Mouse (Mus musculus): ENCODE data around the gene Myct1.

Gene Myct1

DNA sequence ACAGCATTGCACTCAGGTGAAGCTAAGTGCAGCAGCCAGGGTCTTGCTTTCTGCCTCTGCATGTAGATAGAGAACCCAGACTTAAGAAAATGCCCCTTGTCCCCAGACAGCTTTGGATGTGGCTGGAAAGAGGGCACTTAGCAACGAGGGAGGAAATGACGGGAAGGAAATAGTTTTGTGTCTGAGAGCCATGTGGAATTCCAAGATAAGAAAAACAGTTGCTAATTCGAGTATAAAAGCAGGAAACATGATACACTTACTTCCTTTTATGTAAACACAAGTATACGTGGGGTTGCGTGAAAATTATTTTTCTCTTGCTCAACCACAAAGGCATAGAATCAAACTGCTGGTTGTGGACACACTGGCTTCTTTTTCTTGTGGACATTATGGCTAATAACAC is at the start of gene Myct1:
Gene Myct1, plus strand, starts transcription at position 312 of the 400 bp plus-strand sequence.
- no peak for DNase-seq (ENCODE audit: low spot score)

DNA sequence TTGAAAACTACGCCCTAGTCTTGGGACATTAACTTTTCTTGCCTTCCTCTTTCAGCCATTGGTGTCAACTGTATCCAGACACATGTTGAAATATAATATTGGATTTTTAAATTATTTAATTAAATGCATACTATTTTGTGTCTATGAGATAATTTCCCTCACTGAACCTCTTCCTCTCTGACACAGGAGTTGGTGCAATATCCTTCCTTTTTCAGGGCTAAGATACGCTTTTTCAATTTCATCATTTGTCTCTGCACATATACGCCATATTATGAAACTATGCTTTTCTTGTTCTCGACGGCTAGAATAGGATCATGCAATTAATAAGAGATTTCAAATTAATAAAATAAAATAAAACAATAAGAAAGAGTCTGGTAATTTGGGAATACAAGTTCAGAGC is 47.1 kb upstream of the Myct1 start:
- DNase-seq (ENCODE audit: low spot score) = no peak

GRCm38 (mm10) chr10:5547769-5548168 is 45.8 kb upstream of the Myct1 start:
- no peak for DNase-seq (ENCODE audit: low spot score)

DNA sequence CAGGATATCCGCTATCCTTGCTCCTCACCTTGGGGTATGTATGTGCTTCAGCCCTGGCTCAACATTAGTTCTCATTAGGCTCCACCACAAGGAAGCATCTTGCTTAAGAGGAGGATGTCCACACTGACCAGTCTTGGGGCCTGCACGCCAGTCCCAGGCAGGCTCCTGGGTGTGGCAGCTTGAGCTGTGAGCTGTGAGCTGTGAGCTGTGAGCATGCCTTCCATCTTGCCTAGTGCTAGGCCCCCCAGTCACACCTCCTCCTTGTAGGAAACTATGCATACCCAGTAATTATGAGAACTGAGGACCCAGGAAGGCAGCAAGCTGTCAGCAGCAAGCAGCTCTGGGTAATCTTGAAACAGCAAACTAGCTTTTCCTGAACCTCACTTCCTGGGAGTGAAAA is 44.9 kb upstream of the Myct1 start:
- DNase-seq (ENCODE audit: low spot score) = no peak

- no peak for DNase-seq (ENCODE audit: low spot score)
Measured at GRCm38 (mm10) chr10:5549871-5550167, 43.8 kb upstream of the Myct1 start.

DNA sequence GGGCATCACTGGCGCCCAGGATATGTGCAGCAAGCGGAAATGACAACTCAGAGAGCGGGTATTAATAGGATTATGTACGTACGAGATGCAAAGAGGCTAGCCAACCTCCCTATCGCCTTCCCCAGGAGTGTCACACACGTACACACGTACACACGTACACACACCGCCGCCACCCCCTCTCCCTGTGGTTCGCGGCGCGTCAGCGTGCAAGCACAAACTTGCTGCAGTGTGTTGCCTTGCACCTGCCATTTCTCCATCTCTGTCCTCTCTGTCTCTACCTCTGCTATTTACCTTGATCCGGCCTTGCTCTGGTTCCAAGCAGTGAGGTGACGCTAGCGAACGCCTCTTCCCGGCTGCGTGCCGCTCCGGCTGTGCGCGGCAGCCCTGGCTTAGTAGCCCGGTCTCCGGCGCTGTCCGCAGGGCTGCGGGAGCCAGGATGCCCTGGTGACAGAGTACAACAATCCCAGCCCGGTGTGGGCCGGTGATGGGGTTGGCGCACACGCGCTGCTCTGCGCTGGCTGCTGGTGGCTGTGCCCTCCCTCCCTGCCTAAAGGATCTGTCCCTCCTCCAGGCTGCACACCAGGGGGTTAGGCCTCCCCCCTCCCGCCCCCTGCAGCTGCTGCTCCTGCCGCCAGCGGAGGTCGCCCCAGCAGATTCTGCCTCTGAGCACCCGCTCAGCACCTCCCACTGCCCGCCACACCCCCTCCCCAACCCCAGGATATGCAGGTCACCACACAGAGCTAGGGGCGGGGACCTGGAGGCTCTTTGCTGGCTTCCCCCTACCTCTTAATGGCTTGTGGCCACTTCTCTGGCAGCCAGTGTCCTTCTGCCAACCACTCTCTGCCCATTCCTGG is 43.2 kb upstream of the Myct1 start:
- peak; percentile 38 for DNase-seq (ENCODE audit: low spot score)

- no peak for DNase-seq (ENCODE audit: low spot score)
Measured at GRCm38 (mm10) chr10:5551382-5551781, 42.2 kb upstream of the Myct1 start, which contains the start of gene Syne1. Syne1 (minus strand) TSS chr10:5551482.

DNA sequence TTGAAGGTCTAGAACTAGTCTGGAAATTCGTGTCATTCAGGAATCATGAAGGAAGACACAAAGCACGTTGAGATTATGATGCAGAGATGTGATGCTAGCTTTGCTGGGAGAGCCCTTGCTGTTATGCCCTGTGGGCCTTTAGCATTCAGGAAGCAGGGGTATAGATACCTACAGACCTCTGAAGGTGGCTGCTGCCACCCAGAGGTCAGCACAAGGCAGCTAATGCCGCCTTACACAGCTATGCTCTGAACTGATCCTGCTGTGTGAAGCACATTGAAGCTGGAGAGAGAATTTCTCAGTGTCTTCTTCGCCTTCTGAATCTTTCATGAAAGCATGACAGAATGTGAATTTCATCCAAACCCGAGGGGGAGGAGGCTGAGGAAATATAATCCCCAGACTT is 38.6 kb upstream of the Myct1 start:
- no peak for DNase-seq (ENCODE audit: low spot score)

GRCm38 (mm10) chr10:5558808-5559207 is 34.8 kb upstream of the Myct1 start:
- DNase-seq (ENCODE audit: low spot score) = no peak

DNA sequence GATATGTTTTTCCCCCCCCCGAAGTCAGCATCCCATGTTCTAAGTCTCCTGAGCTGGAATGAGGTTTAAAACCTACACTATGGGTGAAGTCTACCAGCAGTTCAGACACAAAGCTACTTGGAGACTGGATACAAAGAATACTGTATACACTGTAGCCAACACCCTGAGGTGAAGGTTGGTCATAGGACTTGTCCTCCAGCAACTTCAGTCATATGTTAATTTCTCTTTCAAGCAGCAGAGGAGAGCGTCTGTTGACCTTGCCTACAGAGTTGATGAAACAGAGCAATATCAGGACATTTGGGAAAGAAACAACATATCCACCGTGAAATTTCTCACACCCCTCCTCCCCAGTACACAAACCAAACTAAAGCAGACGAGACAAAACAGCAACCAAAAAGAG is 33.0 kb upstream of the Myct1 start:
- DNase-seq (ENCODE audit: low spot score) = no peak

DNA sequence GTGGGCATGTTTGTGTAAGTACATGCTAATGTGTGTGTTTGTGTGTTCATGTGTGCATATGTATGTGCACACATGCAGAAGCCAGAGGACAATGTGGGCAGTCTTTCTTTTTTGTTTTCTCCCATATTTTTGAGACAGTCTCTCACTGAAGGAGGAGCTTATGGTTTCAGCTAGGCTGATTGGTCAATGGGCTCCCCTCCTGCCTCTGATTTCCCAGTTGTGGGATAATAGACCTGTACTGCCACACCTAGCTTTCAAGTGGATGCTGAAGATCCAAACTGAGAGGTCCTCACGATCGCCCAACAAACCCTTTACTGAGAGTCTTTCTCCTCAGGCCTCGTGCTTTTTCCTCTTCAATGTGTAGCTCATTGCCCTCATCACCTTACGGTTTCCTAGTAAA is 31.9 kb upstream of the Myct1 start:
- no peak for DNase-seq (ENCODE audit: low spot score)

DNA sequence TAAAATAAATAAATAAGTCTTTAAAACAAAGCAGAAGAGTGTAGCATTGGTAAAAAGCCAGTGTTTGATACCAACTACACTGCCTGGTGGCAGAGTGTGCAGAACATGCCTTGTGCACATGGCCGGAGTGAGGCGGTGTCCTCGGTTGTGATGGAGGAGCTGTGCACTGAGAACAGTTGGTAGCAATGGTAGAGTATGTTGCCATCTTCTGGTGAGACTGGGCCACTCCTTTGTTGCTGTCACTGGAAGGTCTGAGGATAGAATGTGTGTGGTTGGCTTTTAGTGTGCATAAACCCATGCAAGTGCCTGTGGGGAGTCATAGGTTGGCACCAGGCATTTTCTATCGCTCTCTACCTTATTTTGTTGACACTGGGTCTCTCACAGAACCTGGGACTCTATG is 24.6 kb upstream of the Myct1 start:
- DNase-seq (ENCODE audit: low spot score) = no peak

GRCm38 (mm10) chr10:5570059-5570458 is 23.5 kb upstream of the Myct1 start:
- no peak for DNase-seq (ENCODE audit: low spot score)

- no peak for DNase-seq (ENCODE audit: low spot score)
Measured at GRCm38 (mm10) chr10:5571332-5571731, 22.2 kb upstream of the Myct1 start.

DNA sequence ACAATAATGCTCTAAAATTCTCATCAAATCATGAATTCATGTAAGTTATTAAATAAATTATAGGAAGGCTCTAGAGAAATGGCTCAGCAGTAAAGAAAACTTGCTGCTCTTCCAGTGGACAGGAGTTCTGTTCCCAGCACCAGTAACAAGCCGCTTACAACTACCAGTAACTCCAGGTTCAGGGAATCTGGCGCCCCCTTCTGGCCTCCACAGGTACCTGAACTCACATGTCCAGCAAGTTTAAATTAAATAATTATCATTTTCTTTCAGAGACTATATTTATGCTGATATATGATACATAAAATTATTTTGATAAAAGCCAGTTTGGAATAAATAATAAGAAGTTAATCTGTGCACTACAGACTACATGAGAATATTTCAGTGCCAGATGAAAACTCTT is 20.2 kb upstream of the Myct1 start:
- no peak for DNase-seq (ENCODE audit: low spot score)

DNA sequence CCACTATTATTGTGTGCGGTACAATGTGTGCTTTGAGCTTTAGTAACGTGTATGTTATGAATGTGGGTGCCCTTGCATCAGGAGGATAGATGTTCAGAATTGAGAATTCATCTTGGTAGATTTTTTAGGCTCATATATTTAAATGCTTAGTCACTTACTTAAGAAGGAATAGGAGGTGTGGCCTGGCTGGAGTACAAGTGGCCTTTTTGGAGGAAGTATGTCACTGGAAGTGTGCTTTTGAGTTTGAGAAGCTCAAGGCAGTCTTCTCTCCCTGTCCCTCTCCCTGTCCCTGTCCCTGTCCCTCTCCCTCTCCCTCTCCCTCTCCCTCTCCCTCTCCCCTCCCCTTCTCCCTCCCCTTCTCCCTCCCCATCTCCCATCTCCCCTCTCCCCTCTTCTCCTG is 2.5 kb upstream of the Myct1 start:
- no peak for DNase-seq (ENCODE audit: low spot score)

DNA sequence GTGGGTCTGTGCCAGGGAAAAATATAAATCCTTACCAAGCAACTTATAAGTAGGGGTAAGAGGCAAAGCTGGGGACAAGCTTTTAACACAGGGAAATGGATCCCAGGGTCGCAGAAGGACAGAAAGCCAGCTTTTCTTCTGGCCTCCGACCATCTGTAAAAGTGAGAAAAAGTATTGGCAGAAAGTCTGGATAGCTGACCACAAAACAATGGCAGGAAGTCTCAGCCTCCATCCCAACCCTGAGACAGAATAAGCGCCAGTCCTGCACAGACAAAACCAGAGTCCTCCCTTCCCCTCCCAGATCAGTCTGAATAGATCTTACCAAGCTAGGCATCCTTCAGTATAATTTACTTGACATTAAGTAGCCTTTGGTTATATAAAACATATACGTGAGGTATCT is 1.6 kb upstream of the Myct1 start:
- no peak for DNase-seq (ENCODE audit: low spot score)

- DNase-seq (ENCODE audit: low spot score) = no peak
Measured at GRCm38 (mm10) chr10:5594457-5594856, 882 bp downstream of the Myct1 start.

GRCm38 (mm10) chr10:5596559-5596958 is 3.0 kb downstream of the Myct1 start:
- DNase-seq (ENCODE audit: low spot score) = no peak

DNA sequence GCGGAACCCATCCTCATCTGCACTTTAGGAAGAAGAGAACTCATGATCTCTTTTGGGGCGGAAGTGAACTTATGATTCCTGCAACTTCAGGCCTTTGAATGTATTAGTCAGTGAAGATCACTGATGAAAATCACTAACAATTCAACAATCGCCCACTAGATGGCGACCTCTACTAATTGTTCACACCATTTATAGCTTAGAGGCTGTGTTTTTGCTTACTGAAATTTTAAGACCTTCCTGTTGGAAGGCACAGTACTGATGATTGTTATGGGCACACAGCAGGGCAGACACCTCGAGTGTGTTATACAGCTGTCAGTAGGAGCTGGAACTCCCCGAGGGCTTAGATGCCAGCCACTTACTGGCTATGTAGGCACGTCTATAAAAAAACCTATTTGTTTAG is 6.5 kb downstream of the Myct1 start:
- peak; percentile 42 for DNase-seq (ENCODE audit: low spot score)

- peak; percentile 29 for DNase-seq (ENCODE audit: low spot score)
Measured at GRCm38 (mm10) chr10:5603512-5603911, 9.9 kb downstream of the Myct1 start.

DNA sequence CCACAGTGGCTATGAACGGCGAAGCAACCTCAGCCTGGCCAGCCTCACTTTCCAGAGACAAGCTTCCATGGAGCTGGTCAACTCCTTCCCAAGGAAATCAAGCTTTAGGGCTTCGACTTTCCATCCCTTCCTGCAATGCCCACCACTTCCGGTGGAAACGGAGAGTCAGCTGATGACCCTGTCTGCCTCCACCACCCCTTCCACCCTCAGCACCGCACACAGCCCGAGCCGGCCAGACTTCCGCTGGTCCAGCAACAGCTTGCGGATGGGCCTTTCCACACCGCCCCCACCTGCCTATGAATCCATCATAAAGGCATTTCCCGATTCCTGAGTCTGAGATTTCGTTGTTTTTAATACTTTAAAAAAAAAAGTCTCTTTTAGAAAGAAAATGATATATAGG is 10.8 kb downstream of the Myct1 start:
- DNase-seq (ENCODE audit: low spot score) = no peak

GRCm38 (mm10) chr10:5608874-5609273 is 15.3 kb downstream of the Myct1 start:
- DNase-seq (ENCODE audit: low spot score) = no peak
